Mouse (Mus musculus) lung, adult 2 months (tissue): Measurements from ENCODE around the gene Tmem150a.

Experiments
- CTCF ChIP-seq: fragments of 200-500 bp; IDR thresholded peaks from 2 replicates; pipeline ENCODE4 v1.5.1; 2011; ENCODE audit warnings: mild to moderate bottlenecking, low read length, control low read depth; ENCODE audit not compliant: insufficient read depth
- POLR2A ChIP-seq: fragments of 200-500 bp; IDR thresholded peaks from 2 replicates; pipeline ENCODE4 v1.6.1; 2011; ENCODE audit warnings: low read depth, mild to moderate bottlenecking, control low read depth, low read length, borderline replicate concordance; ENCODE audit errors: extremely low read depth

GRCm38 (mm10) chr6:72386561-72386960 lies 31.3 kb downstream of the Tmem150a start:
- no peak for TF ChIP-seq CTCF
- TF ChIP-seq POLR2A = no peak
